Mouse (Mus musculus): ENCODE results near the gene Sorcs2. TPM values are rescaled to one million over a fixed set of nuclear protein-coding genes. Genes with fewer than 3 reads are reported as not detected.
A peak's percentile ranks its signal among the peaks of the same experiment; 100 is the strongest.

The Sorcs2 gene
- total and polyA plus RNA-seq, 3 experiments = 0.42 to 1.6 (median 0.46) TPM

DNA sequence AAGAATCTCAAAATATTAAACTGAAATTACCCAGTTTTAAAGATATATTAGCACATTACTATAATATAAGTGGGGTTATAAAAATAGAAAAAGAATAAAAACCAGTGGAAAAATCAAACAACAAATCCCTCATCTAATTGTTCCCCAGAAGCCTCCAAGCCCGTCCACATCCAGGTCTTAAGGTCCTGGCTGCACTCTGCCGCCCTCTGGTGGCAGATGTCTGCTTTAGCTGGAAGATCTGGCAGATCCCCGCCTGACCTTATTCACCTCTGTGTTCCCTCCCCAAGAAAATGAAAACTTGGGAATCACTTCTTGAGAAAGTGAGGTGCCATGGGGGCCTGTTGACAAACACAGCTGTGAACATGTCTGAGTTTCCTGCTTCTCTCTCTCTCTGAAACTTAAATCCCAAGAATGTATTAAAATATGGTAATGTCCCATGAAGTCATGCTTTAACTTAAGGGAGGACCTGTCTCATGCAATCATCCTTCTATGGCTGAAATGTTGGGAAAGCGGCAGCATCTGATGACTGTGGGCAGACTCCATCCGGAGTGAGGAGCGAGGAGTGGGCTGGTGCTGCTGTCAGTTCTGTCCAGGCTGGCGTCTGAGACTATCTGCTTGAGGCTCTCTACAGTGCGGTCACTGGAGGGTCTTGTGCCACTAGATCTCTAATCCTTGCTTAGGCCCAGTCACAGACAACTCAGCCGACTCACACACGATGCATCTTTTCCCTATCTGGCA, 425.9 kb downstream of the Sorcs2 start:
- H3K27me3 ChIP-seq (replicated peaks) = no peaks in the 10 kb centered on the region
- no peak overlapping the region for H3K4me3 ChIP-seq (replicated peaks in 1 of 3; ENCODE audit: low read depth in 2 of 3, low read length in 2 of 3, poor library complexity in 1 of 3)
- no peak overlapping the region for H3K4me2 ChIP-seq (ENCODE audit: insufficient read depth, low read depth, poor library complexity, severe bottlenecking)
- H3K4me1 ChIP-seq (ENCODE audit: control insufficient read depth in 1 of 2, insufficient read depth in 2 of 2) = no peaks in the 10 kb centered on the region
- peak; percentile 81 for TF ChIP-seq ZC3H11A (IDR thresholded peaks at IDR 0.05; ENCODE audit: low read depth, low read length)
- TF ChIP-seq CTCF (conservative IDR thresholded peaks at IDR 0.05 in 1 of 2, IDR thresholded peaks at IDR 0.05 in 1 of 2; ENCODE audit: low read depth in 2 of 2, low read length in 2 of 2) = peak; percentile 68 to 97
- TF ChIP-seq RAD21 (IDR thresholded peaks at IDR 0.05; ENCODE audit: low read depth, low read length) = peak; percentile 83
- no peak for TF ChIP-seq MAZ (IDR thresholded peaks at IDR 0.05; ENCODE audit: low read depth, low read length)
- peak; percentile 98 for TF ChIP-seq SMC3 (IDR thresholded peaks at IDR 0.05; ENCODE audit: low read depth, low read length)
- TF ChIP-seq BHLHE40 (IDR thresholded peaks at IDR 0.05; ENCODE audit: low read depth, low read length) = no peak
- no peak overlapping the region for H3K9ac ChIP-seq (ENCODE audit: insufficient read depth, low read depth)
- in situ Hi-C loops (cut with MboI; ENCODE audit: low pct_ligation_motif_present, low pct_unique_long_range_greater_than_20kb, low sequenced_read_pairs) (loop anchor here (5.0 kb wide), 1 partner anchor 85 kb away; no protein-coding TSS in a partner anchor), dilution Hi-C loops (cut with MboI; ENCODE audit: extremely low pct_ligation_motif_present, extremely low pct_unique_long_range_greater_than_20kb, low sequenced_read_pairs) (no loop called here)
- H3K36me3 ChIP-seq (replicated peaks in 1 of 2; ENCODE audit: control insufficient read depth in 1 of 2, insufficient read depth in 1 of 2, low read length in 1 of 2) = peaks cover 17 to 23% of the 10 kb centered on the region in 2 experiments
- peak; percentile 69 for DNase-seq (ENCODE audit: extremely low read depth)
- H3K27ac ChIP-seq (ENCODE audit: insufficient read depth, low read depth) = no peak overlapping the region
- no peaks in the 10 kb centered on the region for H3K79me2 ChIP-seq (replicated peaks; ENCODE audit: control insufficient read depth, extremely low read depth, insufficient read depth, poor library complexity, severe bottlenecking)
- H3K9me3 ChIP-seq (replicated peaks; ENCODE audit: low read length) = no peaks in the 10 kb centered on the region

DNA sequence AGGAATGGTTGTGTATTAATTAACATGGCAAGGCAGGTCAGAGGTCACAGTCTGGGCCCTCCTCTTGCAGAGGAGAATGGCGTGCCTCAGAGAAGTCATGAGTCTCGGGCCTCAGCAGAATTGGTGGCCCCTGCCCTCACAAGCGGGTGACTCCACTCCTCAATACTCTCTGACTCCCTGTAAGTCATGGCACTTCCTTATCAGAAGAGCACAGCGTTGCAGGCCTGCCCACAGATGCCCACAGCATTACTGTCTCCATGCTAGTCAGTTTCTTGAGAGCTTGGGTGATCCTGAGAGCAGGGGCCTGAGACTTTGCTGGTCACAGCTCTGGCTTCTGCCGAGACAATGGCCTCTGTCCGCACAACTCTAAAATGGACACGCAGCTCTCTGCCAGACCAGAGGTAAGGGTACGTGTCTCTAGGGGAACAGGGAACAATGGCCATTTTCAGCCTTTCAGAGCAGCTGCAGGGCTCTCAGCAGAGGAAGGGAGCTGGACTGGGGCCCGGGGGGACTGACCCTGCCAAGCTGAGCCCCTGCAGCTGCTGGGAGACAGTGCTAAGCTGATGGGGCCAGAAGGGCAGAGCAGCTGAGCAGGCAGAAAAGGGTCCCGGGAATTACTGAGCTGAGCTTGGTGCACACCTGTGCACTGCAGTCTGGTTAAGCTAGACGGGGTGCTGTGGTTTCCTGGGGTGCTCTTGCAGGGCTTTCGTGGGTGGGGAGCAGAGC, 427.4 kb downstream of the Sorcs2 start:
- no peaks in the 10 kb centered on the region for H3K79me2 ChIP-seq (replicated peaks; ENCODE audit: control insufficient read depth, extremely low read depth, insufficient read depth, poor library complexity, severe bottlenecking)
- no peaks in the 10 kb centered on the region for H3K27me3 ChIP-seq (replicated peaks)
- H3K9ac ChIP-seq (ENCODE audit: insufficient read depth, low read depth) = no peak overlapping the region
- in situ Hi-C loops (cut with MboI; ENCODE audit: low pct_ligation_motif_present, low pct_unique_long_range_greater_than_20kb, low sequenced_read_pairs) (loop anchor here (5.0 kb wide), 1 partner anchor 83 kb away; no protein-coding TSS in a partner anchor), dilution Hi-C loops (cut with MboI; ENCODE audit: extremely low pct_ligation_motif_present, extremely low pct_unique_long_range_greater_than_20kb, low sequenced_read_pairs) (no loop called here)
- H3K27ac ChIP-seq (ENCODE audit: insufficient read depth, low read depth) = no peak overlapping the region
- no peak overlapping the region for H3K4me3 ChIP-seq (replicated peaks in 1 of 3; ENCODE audit: low read depth in 2 of 3, low read length in 2 of 3, poor library complexity in 1 of 3)
- no peaks in the 10 kb centered on the region for H3K9me3 ChIP-seq (replicated peaks; ENCODE audit: low read length)
- no peak overlapping the region for H3K4me2 ChIP-seq (ENCODE audit: insufficient read depth, low read depth, poor library complexity, severe bottlenecking)
- TF ChIP-seq CTCF (conservative IDR thresholded peaks at IDR 0.05 in 1 of 2, IDR thresholded peaks at IDR 0.05 in 1 of 2; ENCODE audit: low read depth in 2 of 2, low read length in 2 of 2) (no peak), ETS1 (conservative IDR thresholded peaks at IDR 0.05; ENCODE audit: low read depth, low read length) (no peak), SMC3 (IDR thresholded peaks at IDR 0.05; ENCODE audit: low read depth, low read length) (no peak), NELFE (IDR thresholded peaks at IDR 0.05; ENCODE audit: low read depth, low read length) (no peak), TBP (conservative IDR thresholded peaks at IDR 0.05; ENCODE audit: low read depth, low read length) (no peak), JUN (IDR thresholded peaks at IDR 0.05; ENCODE audit: insufficient read depth, low read depth, low read length) (no peak), POLR2A (IDR thresholded peaks at IDR 0.05; ENCODE audit: low read depth, low read length) (no peak), UBTF (IDR thresholded peaks at IDR 0.05; ENCODE audit: low read depth, low read length) (no peak), KAT2A (IDR thresholded peaks at IDR 0.05; ENCODE audit: insufficient replicate concordance, low read length) (no peak), JUND (conservative IDR thresholded peaks at IDR 0.05; ENCODE audit: low read depth, low read length) (no peak), CHD1 (IDR thresholded peaks at IDR 0.05; ENCODE audit: low read depth, low read length) (no peak), PAX5 (IDR thresholded peaks at IDR 0.05; ENCODE audit: low read length) (no peak), BHLHE40 (IDR thresholded peaks at IDR 0.05; ENCODE audit: low read depth, low read length) (no peak)
- H3K36me3 ChIP-seq (replicated peaks in 1 of 2; ENCODE audit: control insufficient read depth in 1 of 2, insufficient read depth in 1 of 2, low read length in 1 of 2) = peaks cover 9 to 13% of the 10 kb centered on the region in 2 experiments
- H3K4me1 ChIP-seq (ENCODE audit: control insufficient read depth in 1 of 2, insufficient read depth in 2 of 2) = no peaks in the 10 kb centered on the region
- no peak for DNase-seq (ENCODE audit: extremely low read depth)

Data from CH12.LX (cell line).